Mouse (Mus musculus) 416B (cell line): Measurements from ENCODE around the gene Phactr2.

Experiments
- DNase-seq: peaks from one replicate; pipeline ENCODE4 v3.0.0; 2011; ENCODE audit warnings: low read depth

Phactr2 gene

GRCm38 (mm10) chr10:13401971-13402370 is 72.2 kb downstream of the Phactr2 start:
- no peak for DNase-seq

- DNase-seq: no peak
These were observed 78.5 kb downstream of the Phactr2 start for GRCm38 (mm10) chr10:13395753-13396152.

DNA sequence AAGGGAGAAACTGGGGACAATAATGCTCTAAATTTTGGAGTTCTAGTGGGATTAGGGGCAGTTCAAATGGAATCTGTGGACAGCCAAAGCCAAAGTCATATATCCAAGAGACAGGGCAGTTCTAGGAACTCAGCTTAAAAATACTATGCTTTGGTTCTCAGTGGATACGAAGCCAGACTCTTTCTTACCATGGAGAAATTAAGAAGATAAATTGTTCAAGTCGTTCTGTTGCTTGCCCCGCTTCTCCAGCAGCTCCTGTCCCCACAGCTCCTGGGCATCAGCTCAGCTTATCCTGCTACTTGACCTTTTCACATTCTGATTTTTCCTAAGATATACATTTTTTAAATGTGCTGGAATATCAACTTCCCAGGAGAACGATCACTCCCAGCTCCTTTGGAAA is 80.2 kb downstream of the Phactr2 start:
- DNase-seq: no peak

GRCm38 (mm10) chr10:13388116-13388922 is 85.9 kb downstream of the Phactr2 start:
- no peak for DNase-seq

DNA sequence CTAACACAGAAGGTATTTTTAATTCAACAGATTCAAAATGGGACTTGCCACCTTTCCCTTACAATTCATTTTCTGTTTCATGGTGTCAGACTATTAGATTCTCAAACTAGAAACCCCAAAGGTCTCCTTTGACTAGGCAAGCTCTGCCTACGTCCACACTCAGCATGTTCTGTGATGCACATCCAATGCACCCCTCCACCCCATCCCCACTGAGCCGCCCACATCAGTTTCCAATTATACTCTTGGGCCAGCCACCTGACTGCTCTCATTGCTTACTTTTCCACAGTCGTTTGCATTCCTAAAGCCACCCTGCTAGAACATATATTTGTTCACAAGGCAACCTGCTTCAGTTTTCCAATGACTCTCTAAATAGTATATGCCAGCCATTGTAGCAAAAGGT is 89.3 kb downstream of the Phactr2 start:
- no peak for DNase-seq

- DNase-seq: no peak
These were observed 96.3 kb downstream of the Phactr2 start for GRCm38 (mm10) chr10:13377895-13378294.

GRCm38 (mm10) chr10:13376428-13377260 is 97.6 kb downstream of the Phactr2 start:
- no peak for DNase-seq

GRCm38 (mm10) chr10:13375820-13376219 is 98.4 kb downstream of the Phactr2 start:
- peak; percentile 6 for DNase-seq

- DNase-seq: no peak
These were observed 104.4 kb downstream of the Phactr2 start for GRCm38 (mm10) chr10:13369581-13370375.

DNA sequence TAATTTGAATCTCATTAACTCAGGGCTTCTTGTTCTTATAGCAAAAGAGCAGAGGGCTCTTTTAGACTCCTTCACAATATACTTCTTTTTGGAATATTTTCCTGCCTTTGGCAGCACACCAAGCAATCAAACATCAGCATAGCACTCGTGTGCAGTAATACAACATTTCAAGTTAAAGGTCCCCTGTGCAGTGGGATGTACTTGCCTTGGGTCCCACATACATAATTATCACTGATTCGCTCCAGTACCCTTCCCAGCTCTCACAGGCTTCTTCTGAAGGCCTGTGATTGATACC is 110.0 kb downstream of the Phactr2 start:
- no peak for DNase-seq

GRCm38 (mm10) chr10:13363499-13364285 is 110.5 kb downstream of the Phactr2 start:
- DNase-seq: no peak

DNA sequence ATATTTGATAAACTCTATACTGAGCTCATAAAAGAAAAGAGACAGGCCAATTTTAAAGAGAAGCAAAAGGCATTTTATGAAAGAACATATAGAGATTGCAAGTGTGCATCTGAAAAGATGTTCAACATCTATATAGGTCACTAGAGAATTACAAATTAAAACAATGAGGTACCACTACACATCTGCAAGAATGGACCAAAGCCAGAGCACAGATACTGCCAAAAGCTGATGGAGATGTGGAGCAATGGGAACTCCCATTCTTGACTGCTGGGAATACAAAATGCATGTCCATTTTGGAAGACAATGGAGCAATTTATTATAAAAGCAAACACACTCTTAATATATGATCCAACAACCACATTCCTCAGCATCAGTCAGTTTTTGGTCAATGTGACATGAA is 113.3 kb downstream of the Phactr2 start:
- DNase-seq: no peak

DNA sequence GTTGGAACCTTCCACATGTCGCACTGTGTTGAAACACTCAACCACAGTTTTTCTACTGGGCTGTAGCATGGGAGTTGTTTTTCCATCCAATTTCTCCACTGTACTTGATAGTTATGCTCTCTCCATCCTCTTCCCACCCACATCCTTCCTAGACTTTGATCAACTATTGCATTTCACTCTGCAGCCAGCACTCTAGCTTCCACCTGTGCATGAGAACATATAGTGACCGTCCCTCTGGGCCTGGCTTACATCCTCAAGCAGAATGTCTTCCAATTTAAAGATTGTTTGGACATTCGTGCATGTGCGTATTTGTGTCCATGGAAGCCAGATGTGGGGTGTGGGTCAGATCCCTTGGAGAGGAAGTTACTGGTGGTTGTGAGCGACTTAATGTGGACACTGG is 114.4 kb downstream of the Phactr2 start:
- DNase-seq: no peak

DNA sequence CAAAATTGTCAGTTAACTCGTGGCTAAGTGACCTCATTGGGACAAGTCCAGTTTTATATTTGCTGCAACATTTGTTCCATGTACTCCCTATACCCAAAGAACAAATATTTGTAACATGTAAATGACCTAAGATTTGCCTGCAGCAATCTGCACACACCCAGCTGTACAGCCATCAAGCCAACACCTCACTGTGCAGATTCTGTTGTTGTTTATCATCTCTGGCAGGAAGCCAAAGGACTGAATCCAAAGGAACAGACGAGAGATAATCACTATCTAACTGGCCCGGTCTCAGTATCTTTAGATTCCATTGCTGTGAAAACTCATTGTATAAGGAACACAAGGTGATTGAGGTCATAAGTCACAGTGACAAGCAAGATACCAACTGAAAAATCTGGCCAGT is 115.5 kb downstream of the Phactr2 start:
- DNase-seq: no peak

GRCm38 (mm10) chr10:13346609-13347290 is 127.5 kb downstream of the Phactr2 start:
- no peak for DNase-seq

DNA sequence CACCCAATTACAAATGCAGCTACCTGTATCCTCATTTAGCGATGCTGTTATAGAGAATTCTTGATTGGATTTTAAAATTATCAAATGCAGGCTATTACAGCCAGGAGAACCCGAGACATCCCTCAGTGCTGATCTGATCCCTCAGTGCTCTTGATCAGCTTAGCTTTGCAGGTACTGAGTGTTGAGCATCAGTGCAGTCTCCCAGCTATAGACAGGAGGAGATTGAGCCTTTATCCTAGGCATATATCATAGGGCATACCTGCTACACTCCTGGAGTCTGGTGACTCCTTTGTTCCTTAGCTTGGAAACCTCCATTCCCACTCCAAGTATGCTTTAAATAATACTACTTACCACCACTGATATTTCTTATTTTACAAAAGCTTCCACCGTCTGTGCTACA is 133.6 kb downstream of the Phactr2 start:
- DNase-seq: no peak

- DNase-seq: no peak
These were observed 137.2 kb downstream of the Phactr2 start for GRCm38 (mm10) chr10:13336964-13337363.

DNA sequence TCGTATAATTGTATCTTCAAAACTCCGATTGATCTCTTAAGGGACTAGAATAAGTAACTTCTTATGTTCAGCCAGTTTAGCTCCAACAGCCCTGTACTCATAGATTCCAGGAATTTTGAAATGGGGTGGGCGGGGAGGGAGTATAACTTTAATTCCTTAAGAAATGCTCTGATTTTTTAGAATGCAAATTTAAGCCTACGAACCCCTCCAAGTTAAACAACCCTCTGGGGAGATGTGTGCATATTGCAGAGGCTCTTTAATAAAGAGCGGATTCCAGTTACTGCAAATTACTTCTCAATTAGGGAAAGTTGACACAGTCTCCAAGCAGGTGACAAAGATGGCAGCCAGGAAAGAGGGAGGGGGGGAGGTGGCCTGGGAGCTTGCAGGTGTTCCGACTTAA is 138.4 kb downstream of the Phactr2 start:
- DNase-seq: no peak

GRCm38 (mm10) chr10:13335347-13335746 is 138.9 kb downstream of the Phactr2 start:
- no peak for DNase-seq

DNA sequence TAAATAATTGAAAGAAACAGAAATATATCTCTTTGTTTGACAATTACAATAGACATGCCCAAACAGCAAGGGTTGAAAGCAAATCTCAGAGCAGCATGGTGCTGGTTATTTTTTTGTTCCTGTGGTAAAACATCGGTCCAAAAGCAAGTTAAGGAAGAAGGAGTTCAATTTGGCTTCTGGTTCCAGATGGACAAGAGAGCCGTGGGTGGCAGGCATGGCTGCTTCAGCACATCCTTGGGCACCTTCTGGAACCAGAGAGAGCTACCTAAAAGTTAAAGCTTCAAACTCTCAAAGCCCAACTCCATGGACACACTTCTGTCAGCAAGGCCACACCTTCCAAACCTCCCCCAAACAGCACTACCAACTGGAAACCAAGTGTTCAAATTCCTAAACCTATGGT is 140.4 kb downstream of the Phactr2 start:
- no peak for DNase-seq

DNA sequence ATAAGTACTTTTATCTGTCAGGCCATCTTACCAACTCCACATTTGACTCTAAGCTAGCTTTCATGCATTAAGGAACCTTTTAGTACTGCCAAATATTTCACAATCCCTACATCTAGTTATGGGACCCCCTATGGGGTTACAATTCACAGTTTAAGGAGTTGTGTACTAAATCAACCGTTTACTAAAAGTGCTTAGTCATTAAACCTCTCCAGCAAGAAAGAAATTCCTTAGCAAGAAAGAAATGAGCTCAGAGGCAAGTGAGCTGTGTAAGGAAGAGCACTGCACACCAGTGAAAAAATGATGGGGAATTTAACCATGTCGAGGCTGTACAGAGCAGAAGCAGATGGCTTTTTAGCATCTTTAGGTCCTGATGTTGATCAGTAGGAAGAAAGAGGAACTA is 141.2 kb downstream of the Phactr2 start:
- peak; percentile 4 for DNase-seq
